Mouse (Mus musculus) gastrocnemius, postnatal 36 days (tissue): Measurements from ENCODE around the gene Rufy2. TPM values are rescaled to one million over a fixed set of nuclear protein-coding genes. Genes with fewer than 3 reads are reported as not detected.
"Not testable (repeated sequence)": the region's sequence is repeated elsewhere in the genome, so short reads cannot be mapped to it uniquely, and the experiment has no call there.

Source experiments
- DNase-seq, 2 experiments: peaks; one replicate each; pipeline ENCODE4 v3.0.0; 2022
- intact Hi-C: fragments of 180-260 bp; cut with DNase I; formaldehyde crosslinking; loops from one replicate; pipeline ENCODE4 v1.15.1; 2025
- total RNA-seq, 2 experiments: library from RNA; stranded (reverse); gene quantifications; 2 replicates each; pipeline ENCODE4 v1.2.3; 2021

Gene Rufy2
- total RNA-seq, 2 experiments from 2014 or later: 4.3 to 7.5 TPM

DNA sequence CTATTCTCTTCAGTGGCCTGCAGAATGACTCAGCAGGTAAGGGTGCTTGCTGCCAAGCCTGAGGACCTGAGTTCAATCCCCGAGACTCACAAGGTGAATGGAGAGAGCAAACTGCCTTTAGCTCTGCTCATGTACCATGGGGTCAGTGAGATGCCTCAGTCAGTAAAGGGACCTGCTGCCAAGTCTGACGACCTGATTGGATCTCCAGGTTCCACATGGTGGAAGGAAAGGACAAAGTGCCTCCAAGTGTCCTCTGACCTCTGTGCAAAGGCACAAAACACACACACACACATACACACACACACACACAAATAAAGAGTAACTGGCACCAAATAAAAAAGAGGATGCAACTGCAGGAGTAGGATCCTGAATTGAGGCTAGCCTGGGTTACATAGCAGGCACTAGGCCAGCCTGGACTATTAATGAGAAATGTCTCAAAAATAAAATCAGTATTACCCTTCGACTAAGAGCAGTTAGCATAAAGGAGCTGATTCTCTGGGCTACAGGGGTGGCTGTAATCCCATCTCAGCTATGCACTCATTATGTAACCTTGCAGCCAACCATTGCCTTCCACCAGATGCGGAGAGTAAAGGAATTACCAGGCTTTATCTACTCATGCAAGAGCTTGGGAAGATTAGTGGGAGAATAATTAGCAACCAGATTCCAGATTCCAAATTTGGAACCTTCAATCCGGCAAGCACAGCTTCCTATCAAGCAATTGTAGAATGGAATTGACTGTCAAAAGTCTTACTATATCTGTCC lies 60.0 kb downstream of the Rufy2 start:
- intact Hi-C loops: no loop called here
- DNase-seq: no peak

DNA sequence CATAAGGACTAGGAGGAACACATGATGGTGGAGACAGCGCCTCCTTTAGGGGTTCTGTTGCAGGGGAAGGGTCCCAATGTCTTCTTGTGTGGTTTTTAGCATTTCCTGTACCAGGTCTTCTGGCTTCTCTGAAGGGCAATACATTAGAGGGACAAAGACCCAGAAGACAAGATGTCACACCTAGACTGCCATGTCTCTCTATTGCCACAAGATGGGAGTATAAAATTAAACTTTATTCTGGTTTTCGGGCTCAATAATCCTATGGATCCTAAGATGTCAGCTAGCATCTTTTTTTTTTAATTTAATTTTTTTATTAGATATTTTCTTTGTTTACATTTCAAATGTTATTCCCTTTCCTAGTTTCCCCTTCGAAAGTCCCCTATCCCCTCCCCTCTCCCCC lies 63.1 kb downstream of the Rufy2 start:
- intact Hi-C loops: no loop called here
- no peak for DNase-seq

DNA sequence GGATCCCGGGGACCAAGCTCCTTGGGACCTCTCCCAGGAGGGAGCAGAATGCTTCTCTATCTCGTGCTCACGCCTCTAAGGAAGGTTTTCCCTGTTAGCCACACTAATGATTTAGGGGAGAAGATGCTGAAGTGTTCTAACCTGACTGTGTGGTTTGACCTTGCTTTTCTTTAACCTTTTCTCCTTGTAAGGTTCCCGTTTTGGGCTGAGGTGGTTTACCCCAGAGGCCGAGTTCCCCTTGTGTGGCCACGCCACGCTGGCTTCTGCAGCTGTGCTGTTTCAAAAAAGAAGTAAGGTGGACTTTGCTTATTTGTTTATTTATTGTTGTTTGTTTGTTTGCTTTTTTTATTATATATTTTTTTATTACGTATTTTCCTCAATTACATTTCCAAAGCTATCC lies 67.7 kb downstream of the Rufy2 start:
- intact Hi-C loops: no loop called here
- no peak for DNase-seq

DNA sequence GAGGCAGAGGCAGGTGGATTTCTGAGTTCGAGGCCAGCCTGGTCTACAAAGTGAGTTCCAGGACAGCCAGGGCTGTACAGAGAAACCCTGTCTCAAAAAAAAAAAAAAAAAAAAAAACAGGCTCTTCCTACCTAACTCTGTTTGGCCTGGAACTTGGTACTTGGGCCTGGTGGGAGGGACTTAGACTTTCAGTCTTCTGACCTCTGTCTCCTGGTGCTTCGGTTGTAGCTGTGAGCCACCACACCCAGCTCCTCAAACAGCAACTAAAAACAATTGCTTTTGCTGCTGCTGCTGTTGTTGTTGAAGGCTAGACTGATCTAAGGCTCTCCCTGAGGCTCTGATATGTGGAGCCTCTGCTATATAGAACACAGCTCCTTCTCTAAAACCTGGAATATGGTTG lies 69.1 kb downstream of the Rufy2 start:
- no peak for DNase-seq
- intact Hi-C loops: no loop called here

DNA sequence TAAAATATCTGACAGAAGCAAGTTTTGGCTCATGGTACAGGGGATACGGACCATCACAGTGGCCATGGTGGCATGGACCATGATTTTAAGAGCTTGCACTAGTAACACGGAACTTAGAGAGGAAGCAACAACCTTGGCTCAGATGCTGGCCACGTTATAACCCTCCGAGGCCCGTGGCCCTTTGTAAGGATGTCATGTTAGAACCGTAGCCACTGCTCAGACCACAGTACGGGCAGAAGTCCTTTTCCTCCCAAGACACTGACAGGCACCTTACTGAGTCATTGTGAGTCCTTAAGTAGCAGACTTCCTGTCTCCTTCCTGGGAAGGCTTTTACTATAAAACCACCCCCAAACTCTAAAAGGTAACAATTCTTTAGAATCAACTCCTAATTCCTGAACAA lies 71.2 kb downstream of the Rufy2 start:
- intact Hi-C loops: no loop called here
- no peak for DNase-seq

DNA sequence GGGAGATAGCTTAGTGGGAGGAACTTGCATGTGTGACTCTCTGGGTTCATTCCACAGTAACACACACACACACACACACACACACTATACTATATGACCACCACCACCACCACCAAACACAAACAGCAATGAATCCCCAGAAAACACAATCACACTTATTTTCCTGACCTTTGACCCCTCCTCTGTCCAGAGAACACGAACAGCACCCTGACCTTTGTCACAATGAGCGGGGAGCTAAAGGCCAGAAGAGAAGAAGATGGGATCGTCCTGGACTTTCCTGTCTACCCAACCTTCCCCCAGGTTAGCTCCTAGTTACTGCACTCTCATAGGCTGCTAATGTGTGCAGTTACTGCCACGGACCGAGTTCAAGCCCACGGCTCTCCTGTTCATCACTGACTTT lies 72.0 kb downstream of the Rufy2 start:
- no peak for DNase-seq

DNA sequence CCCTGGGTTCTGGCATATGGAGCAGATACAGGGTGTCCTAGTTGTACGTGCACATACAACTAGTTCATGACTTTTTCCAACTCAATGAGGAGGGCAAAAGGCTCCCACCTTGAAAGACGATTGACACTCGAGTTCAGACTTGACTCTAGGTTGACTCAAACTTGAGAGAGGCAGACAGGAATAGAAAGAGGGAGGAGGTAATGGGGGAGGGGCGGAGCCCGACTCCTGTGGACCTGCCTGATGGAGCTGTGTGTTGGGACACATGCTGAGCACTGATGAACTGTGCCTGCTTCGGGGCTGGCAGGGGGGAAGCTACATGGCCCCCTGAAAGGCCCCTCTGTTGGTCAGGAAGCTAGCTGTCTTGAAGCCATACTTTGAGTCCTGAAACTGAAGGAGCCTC lies 73.0 kb downstream of the Rufy2 start:
- DNase-seq: no peak
- intact Hi-C loops: no loop called here

More for the DNA sequence above, 72.0 kb downstream of the Rufy2 start:
- intact Hi-C loops: no loop called here

DNA sequence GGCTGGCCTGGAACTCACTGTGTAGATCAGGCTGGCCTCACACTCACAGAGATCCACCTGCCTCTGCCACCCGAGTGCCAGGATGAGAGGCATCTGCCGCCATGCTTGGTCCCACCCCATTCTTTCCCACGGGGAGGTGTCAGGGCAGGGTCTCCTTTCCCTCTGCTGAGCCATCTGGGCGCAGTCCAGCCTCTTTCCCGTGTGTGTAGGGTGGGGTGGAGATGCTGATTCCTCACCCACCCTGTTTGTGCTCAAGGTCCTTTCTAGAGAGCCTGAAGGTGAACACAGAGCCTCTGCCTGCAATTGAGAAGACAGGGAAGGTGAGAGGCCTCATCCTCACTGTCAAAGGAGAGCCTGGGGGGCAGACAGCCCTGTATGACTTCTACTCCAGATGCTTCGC lies 74.0 kb downstream of the Rufy2 start:
- DNase-seq, intact Hi-C loops: not testable (repeated sequence)

DNA sequence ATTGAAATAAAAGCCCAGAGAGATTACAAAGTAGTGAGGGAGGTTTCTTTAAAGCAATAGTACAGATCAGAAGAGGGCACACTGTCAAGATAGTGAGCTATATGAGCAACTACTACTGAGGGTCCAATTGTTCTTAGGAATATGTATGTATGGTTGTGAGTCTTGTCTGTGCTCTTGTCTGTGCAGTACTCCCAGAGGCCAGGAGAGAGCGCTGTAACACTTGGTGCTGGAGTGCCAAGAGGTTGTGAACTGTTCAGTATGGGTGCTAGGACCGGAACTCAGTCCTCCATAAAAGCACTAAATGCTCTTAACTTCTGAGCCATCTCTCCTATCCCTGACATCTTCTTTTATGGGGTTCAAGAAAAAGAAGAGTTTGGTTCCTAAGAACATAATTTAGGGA lies 74.6 kb downstream of the Rufy2 start:
- DNase-seq: no peak
- intact Hi-C loops: no loop called here

DNA sequence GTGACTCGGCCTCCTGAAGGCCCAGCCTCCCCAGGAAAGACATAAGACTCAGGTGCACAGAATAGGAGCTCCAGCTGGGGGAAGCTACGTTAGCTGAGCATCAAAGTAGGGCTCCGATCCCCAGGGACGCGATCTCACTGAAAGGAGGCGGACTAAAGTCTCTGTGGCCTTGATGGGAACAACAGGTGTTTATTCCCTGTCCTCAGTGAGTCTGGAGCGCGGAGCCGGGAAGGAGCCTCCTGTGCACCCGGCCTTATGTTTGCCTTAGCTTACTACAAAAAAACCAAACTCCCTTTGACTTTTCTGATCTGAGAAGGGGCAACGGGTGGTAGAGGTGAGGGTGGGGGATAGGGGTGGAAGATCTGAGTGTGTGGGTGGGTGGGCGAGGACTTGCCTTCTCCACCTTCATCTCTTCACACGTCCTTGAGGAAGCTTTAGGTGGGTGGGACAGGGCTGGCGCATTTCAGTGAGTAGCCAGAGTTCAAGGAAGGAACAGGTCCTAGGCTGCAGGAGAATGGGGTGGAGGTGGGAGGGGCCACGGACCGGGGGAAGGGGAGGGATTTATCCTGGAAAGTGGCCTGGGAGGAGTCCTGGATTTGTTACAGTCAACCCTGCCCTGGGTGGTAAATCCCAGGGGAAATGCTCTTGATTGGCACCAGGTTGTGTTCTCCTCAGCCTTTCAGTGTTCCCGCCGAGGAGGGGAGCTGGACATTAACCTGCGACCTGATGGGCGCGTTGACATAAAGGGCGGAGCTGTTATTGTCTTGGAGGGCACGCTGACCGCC lies 77.1 kb downstream of the Rufy2 start:
- no peak for DNase-seq
- intact Hi-C loops: no loop called here

DNA sequence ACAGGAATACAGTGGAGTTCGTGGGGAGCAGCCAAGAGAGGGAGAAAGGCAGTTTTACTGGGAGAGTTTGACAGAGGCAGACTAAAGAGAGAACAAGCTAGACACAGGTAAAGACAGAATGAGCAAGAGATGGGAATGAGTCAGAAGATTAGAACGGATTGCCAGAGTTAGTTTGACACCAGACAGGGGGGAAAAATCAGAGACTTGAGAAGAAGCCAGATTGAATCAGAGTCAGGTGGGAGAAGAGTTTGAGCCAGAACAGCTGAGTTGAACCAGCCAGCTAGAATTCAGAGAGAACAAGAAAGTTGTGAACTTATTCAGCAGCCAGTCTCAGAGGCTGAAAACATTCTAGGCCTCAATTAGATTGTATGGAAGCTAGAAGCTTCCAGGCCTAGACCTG lies 79.8 kb downstream of the Rufy2 start, which contains the start of gene Pbld1:
Gene Pbld1 (plus strand): TSS at position 301 of the 400 bp plus-strand sequence.
- no peak for DNase-seq
- intact Hi-C loops: no loop called here

DNA sequence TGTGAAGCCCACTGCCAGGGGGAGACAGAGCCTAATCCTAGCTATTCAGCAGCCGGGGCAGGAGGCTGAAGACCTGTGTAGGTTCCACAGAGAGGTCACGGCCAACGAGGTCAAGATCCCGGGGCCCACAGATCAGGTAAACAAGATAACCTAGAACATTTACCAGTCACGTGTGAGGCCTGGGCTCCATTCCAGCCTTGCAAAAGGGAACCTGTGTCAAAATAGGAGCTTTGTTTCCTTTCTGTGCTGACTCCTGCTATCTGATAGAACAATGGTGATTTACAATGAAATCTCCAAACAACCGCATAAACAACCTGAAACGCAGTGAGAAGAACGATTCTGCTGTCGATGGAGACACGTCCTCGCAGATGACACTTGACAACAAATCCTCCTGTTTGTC lies 80.4 kb downstream of the Rufy2 start:
- peak in 1 of 2 experiments; percentile 22 for DNase-seq

DNA sequence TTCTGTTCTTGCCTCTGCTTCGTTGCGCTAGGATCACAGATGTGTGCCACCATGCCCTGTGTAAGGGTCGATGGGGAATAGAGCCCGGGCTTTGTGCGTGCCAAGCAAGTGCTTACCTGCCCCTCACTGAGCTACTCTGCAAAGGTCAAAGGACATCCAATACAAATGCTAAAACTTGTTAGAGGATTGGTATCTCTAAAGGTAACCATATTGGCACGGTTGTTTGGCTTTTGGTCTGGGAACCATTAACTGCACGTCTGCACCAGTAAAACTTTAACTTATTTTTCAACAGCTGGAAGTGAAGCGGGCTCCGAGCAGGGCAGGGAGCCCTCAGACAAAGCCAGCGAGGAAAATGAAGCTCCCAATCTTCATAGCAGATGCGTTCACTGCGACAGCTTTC lies 81.2 kb downstream of the Rufy2 start:
- intact Hi-C loops: no loop called here
- DNase-seq: no peak

More for the DNA sequence above, 80.4 kb downstream of the Rufy2 start:
- intact Hi-C loops: no loop called here

DNA sequence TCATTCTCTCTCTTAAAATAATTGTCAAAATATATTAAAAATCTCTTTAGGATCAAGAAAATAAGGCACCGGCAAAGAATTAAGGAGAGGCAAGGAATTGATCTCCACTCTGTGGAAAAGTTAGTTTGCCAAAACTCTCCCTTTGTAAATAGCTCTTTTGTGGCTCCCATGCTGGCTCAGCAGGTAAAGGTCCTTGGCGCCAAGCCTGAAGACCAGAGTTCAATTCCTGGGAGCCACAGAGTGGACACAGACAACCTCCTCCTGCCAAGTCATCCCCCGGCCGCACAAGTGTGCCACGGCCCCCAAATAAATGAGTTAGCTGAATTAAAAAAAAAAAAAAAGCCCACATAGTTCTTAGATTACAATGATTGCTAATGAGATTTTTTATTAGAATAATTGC lies 82.7 kb downstream of the Rufy2 start:
- DNase-seq: no peak
- intact Hi-C loops: no loop called here

DNA sequence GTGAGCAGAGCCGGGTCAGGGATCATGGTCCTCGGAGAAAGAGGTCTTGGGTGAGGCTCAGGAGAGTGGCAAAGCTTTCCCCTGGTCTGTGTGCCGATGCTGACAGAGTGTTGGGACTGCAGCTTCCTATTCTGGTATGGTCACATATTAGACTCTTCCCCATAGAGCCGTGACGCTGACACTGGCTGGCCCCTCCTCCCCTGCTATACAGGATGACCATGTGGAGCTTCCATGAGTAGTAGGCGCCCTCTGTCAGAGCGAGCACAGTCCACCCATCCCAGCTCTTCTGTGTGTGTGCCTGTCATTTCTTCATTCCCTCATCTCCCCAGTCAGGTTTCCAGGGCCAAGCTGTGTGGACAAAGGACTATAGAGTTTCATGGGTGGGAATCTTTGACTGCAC lies 83.3 kb downstream of the Rufy2 start:
- no peak for DNase-seq
- intact Hi-C loops: no loop called here

DNA sequence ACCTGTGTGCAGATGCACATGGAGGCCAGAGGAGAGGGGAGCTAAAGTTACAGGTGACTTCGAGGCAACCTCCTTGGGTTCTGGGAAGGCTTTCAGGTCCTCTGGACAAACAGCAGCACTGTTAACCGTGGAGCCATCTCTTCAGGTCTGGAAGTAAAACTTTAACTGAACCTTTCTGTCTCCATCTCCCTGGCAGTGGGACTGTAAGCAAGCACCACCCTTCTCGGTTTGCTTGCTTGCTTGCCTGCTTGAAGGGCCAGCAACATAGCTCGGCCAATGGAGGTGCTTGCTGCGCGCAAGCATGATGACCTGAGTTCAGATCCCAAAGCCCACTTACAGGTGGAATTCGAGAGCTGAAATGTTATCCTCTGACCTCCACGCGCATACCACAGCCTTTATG lies 84.5 kb downstream of the Rufy2 start:
- no peak for DNase-seq
- intact Hi-C loops: no loop called here

DNA sequence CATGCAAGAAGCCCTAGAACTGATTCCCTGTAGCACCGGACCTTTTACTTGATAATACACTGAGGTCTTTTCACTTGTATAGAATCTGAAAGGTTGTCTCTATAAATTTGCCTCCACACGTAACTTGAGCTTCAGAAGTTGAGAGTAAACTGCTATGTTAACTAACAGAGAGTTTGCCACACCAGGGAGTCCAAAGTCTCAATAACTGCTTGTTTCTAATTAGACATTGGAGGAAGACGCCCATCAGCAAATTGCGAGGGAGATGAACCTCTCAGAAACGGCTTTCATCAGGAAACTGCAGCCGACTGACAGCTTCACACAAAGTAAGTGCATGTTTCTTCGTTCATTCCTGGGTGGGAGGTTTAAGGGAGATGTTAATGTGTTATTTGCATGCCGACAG lies 85.5 kb downstream of the Rufy2 start:
- no peak for DNase-seq
- intact Hi-C loops: no loop called here

DNA sequence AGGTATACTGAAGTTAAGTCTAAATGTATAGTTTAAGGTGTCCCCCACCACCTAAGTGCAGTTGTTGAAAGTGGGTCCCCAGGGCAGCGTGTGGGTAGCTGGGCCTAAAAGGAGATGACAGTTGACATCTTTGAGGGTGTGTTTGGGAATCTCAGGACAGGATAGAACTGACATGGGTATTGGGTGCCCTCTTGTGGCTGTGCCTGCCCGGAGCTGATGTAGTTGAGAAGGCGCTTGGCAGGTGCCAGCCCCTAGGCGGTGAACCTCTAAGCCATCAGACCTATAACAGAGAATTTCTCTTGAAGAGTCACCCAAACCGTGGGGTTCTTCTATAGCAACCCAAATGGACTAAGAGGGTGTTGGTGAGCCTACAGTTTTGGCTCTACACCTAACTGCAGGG lies 86.0 kb downstream of the Rufy2 start:
- DNase-seq: peak; percentile 58 to 69
- intact Hi-C loops: loop anchor here (2.0 kb wide), 1 partner anchor 37 kb away; no protein-coding TSS in a partner anchor
